Mouse (Mus musculus): ENCODE data around the gene Adcy1.

- TF ChIP-seq GATA1 (IDR thresholded peaks at IDR 0.05; ENCODE audit: borderline replicate concordance, low read length) (no peak), FLI1 (IDR thresholded peaks at IDR 0.05; ENCODE audit: low read length) (no peak)
Observed at GRCm38 (mm10) chr11:7047584-7047983, 15.7 kb upstream of the Adcy1 start.

Measured in megakaryocyte, embryonic 14.5 days (primary cell).